Mouse (Mus musculus): ENCODE measurements at regions not wholly inside any gene's neighbourhood (a gene's known extent, or its start where the extent isn't known, plus 50 kb on each side); places are given as distances from the start of the nearest gene placed in this dataset.

DNA sequence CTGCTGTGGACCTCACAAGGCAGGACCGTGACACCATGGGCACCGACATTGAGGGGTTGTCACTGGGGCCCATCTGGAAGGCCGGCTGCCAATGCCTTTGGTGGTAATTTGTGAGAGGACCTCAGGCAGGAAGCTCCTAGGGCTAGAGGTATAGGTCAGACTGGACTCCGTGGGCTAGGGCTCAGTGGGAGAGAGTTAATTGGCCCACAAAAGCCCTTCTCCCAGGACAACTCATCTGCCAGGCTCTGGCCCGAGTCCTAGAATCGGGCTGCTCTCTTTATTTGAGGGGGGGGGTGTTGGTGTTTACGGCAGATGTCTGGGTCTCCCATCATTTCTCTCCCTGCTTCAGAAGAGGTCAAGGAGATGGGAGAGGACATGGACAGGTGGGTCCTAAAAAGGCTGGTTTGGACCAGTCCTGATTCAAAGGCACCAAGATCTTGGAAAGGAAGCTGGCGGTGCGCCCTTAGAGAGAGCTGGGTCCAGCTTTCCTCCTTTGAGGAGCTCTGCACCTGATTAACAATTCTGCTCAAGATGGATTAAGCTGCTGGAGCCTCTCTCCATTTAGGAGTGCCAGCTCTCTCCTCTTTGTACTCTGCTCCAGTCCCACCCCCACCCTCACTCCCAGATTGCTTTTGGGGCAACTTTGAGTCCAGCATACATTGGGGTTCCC lies 93.5 kb downstream of the Xrcc2 start:
- no peak for TF ChIP-seq CTCF (conservative IDR thresholded peaks at IDR 0.05; ENCODE audit: low read length)
- no peak for TF ChIP-seq POU5F1 (IDR thresholded peaks at IDR 0.05; ENCODE audit: borderline replicate concordance, low read length)
- TF ChIP-seq NANOG (IDR thresholded peaks at IDR 0.05; ENCODE audit: borderline replicate concordance, low read length), result no peak

Measured in E14TG2a.4 (cell line).